Mouse (Mus musculus): Measurements from ENCODE around the gene Axl. TPM values are rescaled to one million over a fixed set of nuclear protein-coding genes. Genes with fewer than 3 reads are reported as not detected.

Axl gene
- total RNA-seq (2014; fragmentation: Nextera tagmentation) (2.5 TPM in 1 of 2 replicates, not detected in the other), total RNA-seq (2017) (0.11 and 0.35 TPM in 2 replicates), polyA plus RNA-seq (2012) (not detected in 2 replicates)

GRCm38 (mm10) chr7:25788220-25789128 is at the start of gene Axl:
Gene Axl, minus strand, starts transcription at chr7:25788705.
- no peaks in the 10 kb centered on the region for H3K4me1 ChIP-seq (ENCODE audit: insufficient read depth, low read depth, low read length)
- H3K9me3 ChIP-seq (replicated peaks) = no peaks in the 10 kb centered on the region
- ATAC-seq (ENCODE audit: extremely low read depth, insufficient number of reproducible peaks, low FRiP score, poor library complexity, severe bottlenecking) (no peak), DNase-seq (ENCODE audit: low spot score) (no peak)
- H3K4me3 ChIP-seq (ENCODE audit: low read depth, low read length) = no peak within 1 kb of the TSS
- H3K27me3 ChIP-seq (ENCODE audit: insufficient read depth, low read length) = peaks cover 50% of the 10 kb centered on the region
- H3K36me3 ChIP-seq (replicated peaks) = no peaks in the 10 kb centered on the region
- TF ChIP-seq GATA2 (IDR thresholded peaks at IDR 0.05; ENCODE audit: borderline replicate concordance, low read depth, low read length) (no peak), GATA1 (IDR thresholded peaks at IDR 0.05; ENCODE audit: borderline replicate concordance, low read length) (no peak), POLR2AphosphoS5 (IDR thresholded peaks at IDR 0.05; ENCODE audit: insufficient replicate concordance, low read depth, low read length) (no peak), TAL1 (conservative IDR thresholded peaks at IDR 0.05; ENCODE audit: low read depth, low read length) (no peak), CTCF (IDR thresholded peaks at IDR 0.05; ENCODE audit: low read depth, low read length) (no peak)

GRCm38 (mm10) chr7:25835188-25835891 is 46.8 kb upstream of the Axl start:
- ATAC-seq (ENCODE audit: extremely low read depth, insufficient number of reproducible peaks, low FRiP score, poor library complexity, severe bottlenecking) = no peak

GRCm38 (mm10) chr7:25831557-25832530 is 43.3 kb upstream of the Axl start:
- no peaks in the 10 kb centered on the region for H3K27me3 ChIP-seq (ENCODE audit: insufficient read depth, low read length)
- H3K36me3 ChIP-seq (replicated peaks) = no peaks in the 10 kb centered on the region
- H3K4me3 ChIP-seq (ENCODE audit: low read depth, low read length) = no peak overlapping the region
- no peak for DNase-seq (ENCODE audit: low spot score)
- ATAC-seq (ENCODE audit: extremely low read depth, insufficient number of reproducible peaks, low FRiP score, poor library complexity, severe bottlenecking) = no peak
- H3K4me1 ChIP-seq (ENCODE audit: insufficient read depth, low read depth, low read length) = no peaks in the 10 kb centered on the region
- H3K9me3 ChIP-seq (replicated peaks) = no peaks in the 10 kb centered on the region
- no peak for TF ChIP-seq TAL1 (conservative IDR thresholded peaks at IDR 0.05; ENCODE audit: low read depth, low read length)
- TF ChIP-seq GATA1 (IDR thresholded peaks at IDR 0.05; ENCODE audit: borderline replicate concordance, low read length) = no peak
- no peak for TF ChIP-seq POLR2AphosphoS5 (IDR thresholded peaks at IDR 0.05; ENCODE audit: insufficient replicate concordance, low read depth, low read length)
- TF ChIP-seq GATA2 (IDR thresholded peaks at IDR 0.05; ENCODE audit: borderline replicate concordance, low read depth, low read length) = no peak
- TF ChIP-seq CTCF (IDR thresholded peaks at IDR 0.05; ENCODE audit: low read depth, low read length) = no peak

More at GRCm38 (mm10) chr7:25835188-25835891, 46.8 kb upstream of the Axl start:
- H3K36me3 ChIP-seq (replicated peaks) = no peaks in the 10 kb centered on the region
- no peak for DNase-seq (ENCODE audit: low spot score)
- H3K4me3 ChIP-seq (ENCODE audit: low read depth, low read length) = no peak overlapping the region
- TF ChIP-seq POLR2AphosphoS5 (IDR thresholded peaks at IDR 0.05; ENCODE audit: insufficient replicate concordance, low read depth, low read length) (no peak), CTCF (IDR thresholded peaks at IDR 0.05; ENCODE audit: low read depth, low read length) (no peak), GATA1 (IDR thresholded peaks at IDR 0.05; ENCODE audit: borderline replicate concordance, low read length) (no peak), GATA2 (IDR thresholded peaks at IDR 0.05; ENCODE audit: borderline replicate concordance, low read depth, low read length) (no peak), TAL1 (conservative IDR thresholded peaks at IDR 0.05; ENCODE audit: low read depth, low read length) (no peak)
- H3K9me3 ChIP-seq (replicated peaks) = no peaks in the 10 kb centered on the region
- no peaks in the 10 kb centered on the region for H3K27me3 ChIP-seq (ENCODE audit: insufficient read depth, low read length)
- no peaks in the 10 kb centered on the region for H3K4me1 ChIP-seq (ENCODE audit: insufficient read depth, low read depth, low read length)

- Histone ChIP-seq H3K27me3 (ENCODE audit: insufficient read depth, low read length) (0 out of 2 replicates have a peak, but pooled peaks cover 5% of the 10 kb centered on the region), H3K4me3 (ENCODE audit: low read depth, low read length) (no peak overlapping the region), H3K36me3 (replicated peaks) (no peaks in the 10 kb centered on the region), H3K9me3 (replicated peaks) (no peaks in the 10 kb centered on the region), H3K4me1 (ENCODE audit: insufficient read depth, low read depth, low read length) (no peaks in the 10 kb centered on the region)
- ATAC-seq (ENCODE audit: extremely low read depth, insufficient number of reproducible peaks, low FRiP score, poor library complexity, severe bottlenecking) = no peak
- TF ChIP-seq CTCF (IDR thresholded peaks at IDR 0.05; ENCODE audit: low read depth, low read length) (no peak), POLR2AphosphoS5 (IDR thresholded peaks at IDR 0.05; ENCODE audit: insufficient replicate concordance, low read depth, low read length) (no peak), TAL1 (conservative IDR thresholded peaks at IDR 0.05; ENCODE audit: low read depth, low read length) (no peak)
- DNase-seq (ENCODE audit: low spot score) = no peak
Observed at GRCm38 (mm10) chr7:25830251-25830650, 41.7 kb upstream of the Axl start.

- H3K4me3 ChIP-seq (ENCODE audit: low read depth, low read length) = no peak overlapping the region
- no peaks in the 10 kb centered on the region for H3K9me3 ChIP-seq (replicated peaks)
- ATAC-seq (ENCODE audit: extremely low read depth, insufficient number of reproducible peaks, low FRiP score, poor library complexity, severe bottlenecking) (no peak), DNase-seq (ENCODE audit: low spot score) (no peak)
- H3K27me3 ChIP-seq (ENCODE audit: insufficient read depth, low read length) = 0 out of 2 replicates have a peak, but pooled peaks cover 5% of the 10 kb centered on the region
- no peaks in the 10 kb centered on the region for H3K36me3 ChIP-seq (replicated peaks)
- TF ChIP-seq GATA2 (IDR thresholded peaks at IDR 0.05; ENCODE audit: borderline replicate concordance, low read depth, low read length) = no peak
- TF ChIP-seq GATA1 (IDR thresholded peaks at IDR 0.05; ENCODE audit: borderline replicate concordance, low read length) = no peak
- no peak for TF ChIP-seq TAL1 (conservative IDR thresholded peaks at IDR 0.05; ENCODE audit: low read depth, low read length)
- TF ChIP-seq POLR2AphosphoS5 (IDR thresholded peaks at IDR 0.05; ENCODE audit: insufficient replicate concordance, low read depth, low read length) = no peak
- H3K4me1 ChIP-seq (ENCODE audit: insufficient read depth, low read depth, low read length) = no peaks in the 10 kb centered on the region
Observed at GRCm38 (mm10) chr7:25827199-25827598, 38.7 kb upstream of the Axl start.
